Mouse (Mus musculus) heart, adult 2 months (tissue): Measurements from ENCODE around the gene Bmp7.

Experiments used
- CTCF ChIP-seq: fragments of 200-600 bp; IDR thresholded peaks from 2 replicates; pipeline ENCODE4 v1.8.1; 2022; ENCODE audit warnings: antibody characterized with exemption, mild to moderate bottlenecking, moderate library complexity
- EP300 ChIP-seq: fragments of 200-500 bp; IDR thresholded peaks from 2 replicates; pipeline ENCODE4 v1.6.1; 2011; ENCODE audit warnings: low read depth, low read length, control low read depth; ENCODE audit not compliant: insufficient read depth
- POLR2A ChIP-seq: fragments of 200-500 bp; IDR thresholded peaks from 2 replicates; pipeline ENCODE4 v1.6.1; 2011; ENCODE audit warnings: mild to moderate bottlenecking, low read depth, low read length, control low read depth; ENCODE audit not compliant: insufficient read depth

- TF ChIP-seq POLR2A, result no peak
- no peak for TF ChIP-seq CTCF
- no peak for TF ChIP-seq EP300
Measured at GRCm38 (mm10) chr2:172926311-172926710, 13.8 kb downstream of the Bmp7 start.
